Mouse (Mus musculus): ENCODE measurements at regions not wholly inside any gene's neighbourhood (a gene's known extent, or its start where the extent isn't known, plus 50 kb on each side); places are given as distances from the start of the nearest gene placed in this dataset.

DNA sequence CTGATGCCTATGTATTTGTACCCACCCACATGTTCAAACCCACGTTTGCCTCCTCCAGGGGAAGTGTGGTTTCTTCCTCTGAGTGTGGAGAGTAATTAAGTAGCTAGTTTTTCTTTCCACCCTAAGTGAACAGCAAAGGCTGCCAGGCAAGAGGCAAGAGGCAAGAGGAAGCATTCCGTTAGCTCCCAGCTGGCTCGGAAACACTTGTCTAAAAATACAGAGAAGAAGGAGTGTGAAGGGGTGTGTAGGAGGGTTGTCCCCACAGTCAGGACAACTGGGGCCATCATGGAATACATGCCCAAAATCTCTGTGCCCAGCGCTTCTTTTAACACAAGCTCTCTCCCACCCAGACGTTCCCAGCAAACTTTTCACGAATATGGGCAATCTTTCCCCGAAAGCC is 225.4 kb upstream of the 4930535I16Rik start:
- TF ChIP-seq CTCF (IDR thresholded peaks at IDR 0.05; ENCODE audit: extremely low read depth, insufficient read depth, low read length) = no peak
- no peak for TF ChIP-seq POLR2A (IDR thresholded peaks at IDR 0.05; ENCODE audit: extremely low read depth, insufficient read depth, low read length)
- no peak overlapping the region for H3K27ac ChIP-seq (ENCODE audit: insufficient read depth, low read length)
- no peaks in the 10 kb centered on the region for H3K4me1 ChIP-seq (ENCODE audit: control insufficient read depth, insufficient read depth, low read length)
- no peak overlapping the region for H3K4me3 ChIP-seq (ENCODE audit: insufficient read depth, low read length)

DNA sequence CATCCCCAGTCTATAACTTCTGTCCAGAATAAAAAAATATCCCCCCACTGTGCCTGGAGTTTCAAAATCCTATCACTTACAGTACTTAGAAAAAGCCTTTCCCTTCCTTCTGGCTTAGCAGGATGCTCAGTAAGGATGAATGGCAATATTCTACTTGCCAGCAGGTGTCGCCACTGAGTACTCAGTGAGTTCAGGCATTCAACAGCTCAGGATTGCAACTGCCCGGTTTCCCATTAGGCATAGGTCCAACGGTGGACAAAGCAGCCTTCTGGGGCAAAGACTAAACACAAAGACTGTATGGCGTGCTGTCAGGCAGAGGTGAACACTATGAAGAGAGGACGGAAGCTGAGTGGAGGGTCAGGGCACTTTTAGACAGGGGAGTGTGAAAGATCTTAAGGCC is 224.3 kb upstream of the 4930535I16Rik start:
- Histone ChIP-seq H3K4me3 (ENCODE audit: insufficient read depth, low read length) (no peak overlapping the region), H3K4me1 (ENCODE audit: control insufficient read depth, insufficient read depth, low read length) (no peaks in the 10 kb centered on the region), H3K27ac (ENCODE audit: insufficient read depth, low read length) (no peak overlapping the region)
- TF ChIP-seq POLR2A (IDR thresholded peaks at IDR 0.05; ENCODE audit: extremely low read depth, insufficient read depth, low read length) (no peak), CTCF (IDR thresholded peaks at IDR 0.05; ENCODE audit: extremely low read depth, insufficient read depth, low read length) (peak; percentile 94)

DNA sequence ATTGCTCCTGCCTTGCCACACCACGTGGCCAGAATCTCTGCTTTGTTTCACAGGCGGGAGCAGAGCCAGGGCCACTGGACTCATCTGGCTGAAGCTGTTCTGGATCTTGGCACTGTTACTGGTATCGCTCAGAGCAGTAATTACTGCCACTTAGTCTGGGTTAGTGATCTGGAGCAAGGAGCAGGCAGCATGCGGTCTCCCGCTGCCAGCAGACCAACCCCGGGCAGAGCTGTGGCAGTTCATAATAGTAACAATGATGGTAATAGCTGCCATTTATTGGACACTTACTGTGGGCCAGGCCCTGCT is 217.3 kb upstream of the 4930535I16Rik start:
- no peak overlapping the region for H3K4me3 ChIP-seq (ENCODE audit: insufficient read depth, low read length)
- TF ChIP-seq CTCF (IDR thresholded peaks at IDR 0.05; ENCODE audit: extremely low read depth, insufficient read depth, low read length) (no peak), POLR2A (IDR thresholded peaks at IDR 0.05; ENCODE audit: extremely low read depth, insufficient read depth, low read length) (no peak)
- no peak overlapping the region for H3K27ac ChIP-seq (ENCODE audit: insufficient read depth, low read length)
- H3K4me1 ChIP-seq (ENCODE audit: control insufficient read depth, insufficient read depth, low read length) = no peaks in the 10 kb centered on the region

DNA sequence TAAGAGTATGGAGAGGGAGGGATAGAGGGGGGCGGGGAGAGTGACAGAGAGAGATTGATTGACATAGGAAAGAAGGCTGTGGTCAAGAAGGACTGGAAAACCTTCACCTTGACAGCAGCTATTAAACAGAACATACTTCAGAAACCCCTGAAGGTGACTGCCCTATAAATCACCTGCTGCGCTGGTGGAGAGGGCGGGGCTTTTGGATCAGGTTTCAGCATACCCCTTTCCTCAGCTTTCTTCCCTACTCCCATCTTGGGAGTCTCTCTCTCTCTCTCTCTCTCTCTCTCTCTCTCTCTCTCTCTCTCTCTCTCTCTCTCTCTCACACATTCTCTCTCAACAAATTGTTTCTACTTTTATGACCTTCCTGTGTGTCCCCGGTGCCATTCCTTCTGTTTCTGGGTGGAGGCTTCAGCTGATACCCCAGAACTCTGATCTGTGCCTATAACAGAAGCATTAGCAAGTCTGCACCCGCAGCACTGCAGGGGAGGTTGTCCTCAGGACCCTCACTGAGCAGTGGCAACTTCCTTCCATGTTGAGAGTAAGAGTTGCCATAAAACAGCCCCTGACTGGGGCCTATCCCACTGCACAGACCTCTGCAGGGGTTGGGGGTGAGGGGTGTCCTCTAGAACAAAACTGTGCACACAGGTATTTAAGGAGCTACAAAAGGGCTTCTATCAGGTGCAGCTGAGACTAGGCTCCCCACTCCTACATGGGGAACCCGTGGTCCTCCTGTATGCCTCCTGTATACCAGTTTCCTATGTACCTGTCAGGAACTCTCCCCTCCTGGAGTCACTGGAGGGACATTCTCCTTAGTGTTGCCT is 216.7 kb upstream of the 4930535I16Rik start:
- TF ChIP-seq CTCF (IDR thresholded peaks at IDR 0.05; ENCODE audit: extremely low read depth, insufficient read depth, low read length) = no peak
- no peak for TF ChIP-seq POLR2A (IDR thresholded peaks at IDR 0.05; ENCODE audit: extremely low read depth, insufficient read depth, low read length)
- no peaks in the 10 kb centered on the region for H3K4me1 ChIP-seq (ENCODE audit: control insufficient read depth, insufficient read depth, low read length)

DNA sequence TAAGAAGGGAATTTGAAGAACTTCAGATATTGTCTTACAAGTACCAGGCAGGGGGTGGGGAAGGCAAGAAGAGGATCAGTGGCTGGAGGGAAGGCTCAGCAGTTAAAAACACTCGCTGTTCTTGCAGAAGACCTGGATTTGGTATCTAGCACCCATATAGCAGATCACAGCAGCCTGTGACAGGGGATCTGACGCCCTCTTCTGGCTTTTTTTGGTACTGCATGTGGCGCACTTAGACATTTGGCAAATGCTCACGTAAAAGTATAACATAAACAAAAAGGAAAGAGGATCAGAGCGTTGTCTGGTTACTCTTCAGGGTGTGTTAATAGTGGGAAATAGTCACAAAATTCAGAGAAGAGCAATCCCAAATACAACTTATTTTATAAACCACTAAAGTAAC is 213.1 kb upstream of the 4930535I16Rik start:
- no peak overlapping the region for H3K27ac ChIP-seq (ENCODE audit: insufficient read depth, low read length)
- TF ChIP-seq CTCF (IDR thresholded peaks at IDR 0.05; ENCODE audit: extremely low read depth, insufficient read depth, low read length) (no peak), POLR2A (IDR thresholded peaks at IDR 0.05; ENCODE audit: extremely low read depth, insufficient read depth, low read length) (no peak)
- no peak overlapping the region for H3K4me3 ChIP-seq (ENCODE audit: insufficient read depth, low read length)
- no peaks in the 10 kb centered on the region for H3K4me1 ChIP-seq (ENCODE audit: control insufficient read depth, insufficient read depth, low read length)

More for the DNA sequence above, 216.7 kb upstream of the 4930535I16Rik start:
- Histone ChIP-seq H3K4me3 (ENCODE audit: insufficient read depth, low read length) (no peak overlapping the region), H3K27ac (ENCODE audit: insufficient read depth, low read length) (no peak overlapping the region)

DNA sequence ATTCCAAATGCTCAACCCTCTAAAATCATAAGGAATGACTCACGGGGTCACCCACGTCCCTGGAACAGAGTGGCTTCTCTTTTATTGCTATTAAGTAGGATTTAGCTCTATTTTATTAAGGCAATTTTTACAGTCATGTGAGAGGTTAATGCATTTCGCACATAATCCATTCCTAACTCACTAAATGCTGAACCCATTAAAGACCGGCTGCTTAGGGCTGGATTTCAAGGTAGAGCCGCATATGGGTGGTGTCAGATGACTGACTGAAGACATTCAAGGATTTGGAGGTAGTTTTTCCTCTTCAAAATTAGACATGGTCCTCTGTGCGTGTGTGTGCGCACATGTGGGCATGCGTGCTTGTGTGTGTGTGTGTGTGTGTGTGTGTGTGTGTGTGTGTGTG is 208.4 kb upstream of the 4930535I16Rik start:
- no peaks in the 10 kb centered on the region for H3K4me1 ChIP-seq (ENCODE audit: control insufficient read depth, insufficient read depth, low read length)
- H3K27ac ChIP-seq (ENCODE audit: insufficient read depth, low read length) = no peak overlapping the region
- TF ChIP-seq CTCF (IDR thresholded peaks at IDR 0.05; ENCODE audit: extremely low read depth, insufficient read depth, low read length) (no peak), POLR2A (IDR thresholded peaks at IDR 0.05; ENCODE audit: extremely low read depth, insufficient read depth, low read length) (no peak)
- no peak overlapping the region for H3K4me3 ChIP-seq (ENCODE audit: insufficient read depth, low read length)

DNA sequence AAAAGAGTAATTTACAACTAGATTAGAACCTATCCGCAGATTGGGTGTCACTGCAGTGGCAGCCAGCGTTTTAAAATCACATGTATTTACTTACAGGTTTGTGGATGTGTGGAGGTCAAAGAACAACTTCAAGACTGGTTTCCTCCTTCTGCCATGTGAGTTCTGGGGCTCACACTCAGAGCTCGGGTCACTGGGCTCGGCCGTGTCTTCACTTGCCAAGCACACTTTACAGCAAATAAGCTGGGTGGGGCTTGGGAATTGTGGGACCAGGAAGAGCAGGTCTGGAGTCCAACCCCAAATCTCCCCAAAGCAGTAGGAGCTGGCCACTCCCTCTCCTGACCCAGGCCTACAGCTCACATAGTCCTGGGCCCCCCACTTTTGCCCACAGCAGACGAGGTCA is 202.5 kb upstream of the 4930535I16Rik start:
- Histone ChIP-seq H3K27ac (ENCODE audit: insufficient read depth, low read length) (no peak overlapping the region), H3K4me3 (ENCODE audit: insufficient read depth, low read length) (no peak overlapping the region), H3K4me1 (ENCODE audit: control insufficient read depth, insufficient read depth, low read length) (no peaks in the 10 kb centered on the region)
- TF ChIP-seq CTCF (IDR thresholded peaks at IDR 0.05; ENCODE audit: extremely low read depth, insufficient read depth, low read length) (no peak), POLR2A (IDR thresholded peaks at IDR 0.05; ENCODE audit: extremely low read depth, insufficient read depth, low read length) (no peak)

DNA sequence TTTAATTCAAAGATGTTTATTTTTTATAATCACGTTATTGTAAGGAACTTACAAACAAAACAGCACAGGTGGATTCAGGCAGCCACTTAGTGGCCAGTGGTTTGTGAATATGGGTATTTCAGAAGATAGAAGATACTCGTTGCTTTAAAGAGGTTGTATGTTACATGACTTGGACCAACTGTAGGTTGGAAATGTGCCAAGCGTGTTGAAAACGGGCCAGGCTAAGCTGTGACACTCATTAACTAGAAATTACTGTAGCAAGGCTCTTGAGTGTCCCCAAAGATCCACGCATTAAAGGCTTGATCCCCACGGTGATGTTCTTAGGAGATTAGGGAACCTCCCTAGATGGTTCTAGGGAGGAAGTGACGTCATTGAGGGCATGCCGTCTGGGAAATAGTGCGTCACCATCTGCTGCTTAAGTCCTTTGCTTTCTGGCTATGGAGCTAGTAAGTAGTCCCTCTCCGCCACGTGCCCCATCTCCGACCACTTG is 196.1 kb upstream of the 4930535I16Rik start:
- H3K4me1 ChIP-seq (ENCODE audit: control insufficient read depth, insufficient read depth, low read length) = no peaks in the 10 kb centered on the region
- H3K4me3 ChIP-seq (ENCODE audit: insufficient read depth, low read length) = no peak overlapping the region

DNA sequence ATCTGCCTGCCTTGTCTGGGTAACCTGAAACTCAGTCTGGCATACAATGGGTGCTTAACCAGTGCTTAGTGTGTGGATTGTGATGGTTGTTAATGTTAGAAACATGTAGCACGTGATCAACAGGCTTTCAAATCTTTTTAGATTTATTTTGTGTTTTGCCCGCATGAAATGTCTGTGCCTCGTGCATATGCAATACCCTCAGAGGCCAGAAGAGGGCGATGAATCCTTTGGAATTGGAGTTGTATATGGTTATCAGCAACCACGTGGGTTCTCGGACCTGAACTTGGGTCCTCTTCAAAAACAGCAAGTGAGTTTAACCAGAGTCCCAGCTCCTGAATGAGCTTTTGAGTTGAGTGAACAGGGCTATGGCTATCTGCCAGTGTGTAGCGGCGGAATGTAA is 192.9 kb upstream of the 4930535I16Rik start:
- H3K4me3 ChIP-seq (ENCODE audit: insufficient read depth, low read length) = no peak overlapping the region
- no peaks in the 10 kb centered on the region for H3K4me1 ChIP-seq (ENCODE audit: control insufficient read depth, insufficient read depth, low read length)
- TF ChIP-seq CTCF (IDR thresholded peaks at IDR 0.05; ENCODE audit: extremely low read depth, insufficient read depth, low read length) = peak; percentile 30; the same call in 1 of the 2 replicates
- TF ChIP-seq POLR2A (IDR thresholded peaks at IDR 0.05; ENCODE audit: extremely low read depth, insufficient read depth, low read length) = no peak

More for the DNA sequence above, 196.1 kb upstream of the 4930535I16Rik start:
- no peak for TF ChIP-seq POLR2A (IDR thresholded peaks at IDR 0.05; ENCODE audit: extremely low read depth, insufficient read depth, low read length)
- TF ChIP-seq CTCF (IDR thresholded peaks at IDR 0.05; ENCODE audit: extremely low read depth, insufficient read depth, low read length) = no peak
- no peak overlapping the region for H3K27ac ChIP-seq (ENCODE audit: insufficient read depth, low read length)

DNA sequence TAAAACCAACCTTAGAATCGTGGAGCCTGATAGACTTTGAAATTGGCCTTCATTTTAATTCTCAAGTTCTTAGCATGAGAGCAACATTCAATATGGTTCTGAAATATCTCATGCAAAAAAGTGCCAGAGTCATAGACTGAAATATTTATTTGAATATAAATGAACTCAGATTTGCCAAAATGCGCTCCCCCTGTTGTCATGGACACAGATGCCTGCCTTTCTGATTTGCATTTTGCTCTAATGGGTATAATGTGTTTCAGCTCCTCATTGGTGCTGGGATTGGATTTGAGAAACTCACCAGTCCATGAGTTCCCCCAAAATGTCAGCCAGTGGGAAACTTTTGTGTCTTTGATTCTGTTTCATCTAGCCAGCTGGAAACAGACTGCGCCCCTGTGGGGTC is 191.5 kb upstream of the 4930535I16Rik start:
- Histone ChIP-seq H3K27ac (ENCODE audit: insufficient read depth, low read length) (no peak overlapping the region), H3K4me1 (ENCODE audit: control insufficient read depth, insufficient read depth, low read length) (no peaks in the 10 kb centered on the region), H3K4me3 (ENCODE audit: insufficient read depth, low read length) (no peak overlapping the region)
- TF ChIP-seq POLR2A (IDR thresholded peaks at IDR 0.05; ENCODE audit: extremely low read depth, insufficient read depth, low read length) = no peak

More for the DNA sequence above, 192.9 kb upstream of the 4930535I16Rik start:
- H3K27ac ChIP-seq (ENCODE audit: insufficient read depth, low read length) = no peak overlapping the region

Data from cortical plate, adult 2 months (tissue).